Mouse (Mus musculus): ENCODE results near the gene Slc25a39. TPM values are rescaled to one million over a fixed set of nuclear protein-coding genes. Genes with fewer than 3 reads are reported as not detected.

The Slc25a39 gene
- polyA plus RNA-seq, 1 experiment from 2014 or later, result 180 TPM

- H3K27me3 ChIP-seq (ENCODE audit: control insufficient read depth, insufficient read depth, low read length), result 0 out of 2 replicates have a peak, but pooled peaks cover 5% of the 10 kb centered on the region
- ATAC-seq (ENCODE audit: insufficient number of reproducible peaks, low FRiP score, low TSS enrichment, low read depth), result no peak
- no peaks in the 10 kb centered on the region for H3K9me3 ChIP-seq (ENCODE audit: control insufficient read depth, low read length)
- peak overlapping the region; percentile 55 for H3K4me2 ChIP-seq (ENCODE audit: low read depth, severe bottlenecking)
- H3K4me3 ChIP-seq (ENCODE audit: low read depth, low read length), result peak overlapping the region; percentile 95
- DNase-seq (ENCODE audit: low spot score), result no peak
- WGBS, result 19% methylated on average over 7 of the region's 7 CpGs
- no peak overlapping the region for H3K27ac ChIP-seq (replicated peaks; ENCODE audit: low read depth, low read length)
- peak overlapping the region; percentile 97; the same call in 1 of the 2 replicates for H3K9ac ChIP-seq (ENCODE audit: low read length)
- peaks cover 4% of the 10 kb centered on the region; the same call in 1 of the 2 replicates for H3K36me3 ChIP-seq (ENCODE audit: control insufficient read depth, insufficient read depth, low read length)
- peaks cover 22% of the 10 kb centered on the region for H3K4me1 ChIP-seq (ENCODE audit: control insufficient read depth, insufficient read depth, low read length)
Measured at GRCm38 (mm10) chr11:102445891-102446361, 38.2 kb upstream of the Slc25a39 start.

GRCm38 (mm10) chr11:102445264-102445890, 37.6 kb upstream of the Slc25a39 start:
- Histone ChIP-seq H3K27me3 (ENCODE audit: control insufficient read depth, insufficient read depth, low read length) (0 out of 2 replicates have a peak, but pooled peaks cover 5% of the 10 kb centered on the region), H3K36me3 (ENCODE audit: control insufficient read depth, insufficient read depth, low read length) (peaks cover 4% of the 10 kb centered on the region; the same call in 1 of the 2 replicates), H3K27ac (replicated peaks; ENCODE audit: low read depth, low read length) (no peak overlapping the region), H3K4me1 (ENCODE audit: control insufficient read depth, insufficient read depth, low read length) (peaks cover 22% of the 10 kb centered on the region), H3K9me3 (ENCODE audit: control insufficient read depth, low read length) (no peaks in the 10 kb centered on the region), H3K9ac (ENCODE audit: low read length) (no peak overlapping the region), H3K4me2 (ENCODE audit: low read depth, severe bottlenecking) (peak overlapping the region; percentile 55), H3K4me3 (ENCODE audit: low read depth, low read length) (no peak overlapping the region)
- WGBS, result 11% methylated on average over 10 of the region's 10 CpGs
- no peak for DNase-seq (ENCODE audit: low spot score)
- 0 out of 2 replicates have a peak, but pooled peaks have one; percentile 15 for ATAC-seq (ENCODE audit: insufficient number of reproducible peaks, low FRiP score, low TSS enrichment, low read depth)

- no peak for DNase-seq (ENCODE audit: low spot score)
- Histone ChIP-seq H3K27me3 (ENCODE audit: control insufficient read depth, insufficient read depth, low read length) (0 out of 2 replicates have a peak, but pooled peaks cover 5% of the 10 kb centered on the region), H3K27ac (replicated peaks; ENCODE audit: low read depth, low read length) (no peak overlapping the region), H3K4me3 (ENCODE audit: low read depth, low read length) (no peak overlapping the region), H3K4me2 (ENCODE audit: low read depth, severe bottlenecking) (no peak overlapping the region; the same call in 1 of the 2 replicates), H3K9ac (ENCODE audit: low read length) (peak overlapping the region; percentile 7; the same call in 1 of the 2 replicates), H3K4me1 (ENCODE audit: control insufficient read depth, insufficient read depth, low read length) (peaks cover 22% of the 10 kb centered on the region), H3K36me3 (ENCODE audit: control insufficient read depth, insufficient read depth, low read length) (peaks cover 4% of the 10 kb centered on the region; the same call in 1 of the 2 replicates), H3K9me3 (ENCODE audit: control insufficient read depth, low read length) (no peaks in the 10 kb centered on the region)
- 12% methylated on average over 6 of the region's 6 CpGs for WGBS
- ATAC-seq (ENCODE audit: insufficient number of reproducible peaks, low FRiP score, low TSS enrichment, low read depth), result no peak
Measured at GRCm38 (mm10) chr11:102444781-102445180, 37.0 kb upstream of the Slc25a39 start.

- Histone ChIP-seq H3K9ac (ENCODE audit: low read length) (no peak overlapping the region), H3K4me3 (ENCODE audit: low read depth, low read length) (no peak overlapping the region), H3K27ac (replicated peaks; ENCODE audit: low read depth, low read length) (no peak overlapping the region), H3K36me3 (ENCODE audit: control insufficient read depth, insufficient read depth, low read length) (peaks cover 4% of the 10 kb centered on the region; the same call in 1 of the 2 replicates), H3K4me2 (ENCODE audit: low read depth, severe bottlenecking) (no peak overlapping the region), H3K27me3 (ENCODE audit: control insufficient read depth, insufficient read depth, low read length) (0 out of 2 replicates have a peak, but pooled peaks cover 5% of the 10 kb centered on the region), H3K4me1 (ENCODE audit: control insufficient read depth, insufficient read depth, low read length) (peaks cover 22% of the 10 kb centered on the region), H3K9me3 (ENCODE audit: control insufficient read depth, low read length) (no peaks in the 10 kb centered on the region)
- WGBS, result 68% methylated on average over 3 of the region's 3 CpGs
- DNase-seq (ENCODE audit: low spot score), result no peak
- ATAC-seq (ENCODE audit: insufficient number of reproducible peaks, low FRiP score, low TSS enrichment, low read depth), result no peak
Measured at GRCm38 (mm10) chr11:102444321-102444720, 36.6 kb upstream of the Slc25a39 start.

GRCm38 (mm10) chr11:102443740-102444139, 36.0 kb upstream of the Slc25a39 start:
- H3K4me2 ChIP-seq (ENCODE audit: low read depth, severe bottlenecking), result no peak overlapping the region
- no peak overlapping the region for H3K4me3 ChIP-seq (ENCODE audit: low read depth, low read length)
- no peak overlapping the region for H3K27ac ChIP-seq (replicated peaks; ENCODE audit: low read depth, low read length)
- H3K36me3 ChIP-seq (ENCODE audit: control insufficient read depth, insufficient read depth, low read length), result peaks cover 4% of the 10 kb centered on the region; the same call in 1 of the 2 replicates
- no peak overlapping the region for H3K9ac ChIP-seq (ENCODE audit: low read length)
- no peak for DNase-seq (ENCODE audit: low spot score)
- H3K9me3 ChIP-seq (ENCODE audit: control insufficient read depth, low read length), result no peaks in the 10 kb centered on the region
- H3K27me3 ChIP-seq (ENCODE audit: control insufficient read depth, insufficient read depth, low read length), result 0 out of 2 replicates have a peak, but pooled peaks cover 5% of the 10 kb centered on the region
- WGBS, result 56% methylated on average over 12 of the region's 12 CpGs
- H3K4me1 ChIP-seq (ENCODE audit: control insufficient read depth, insufficient read depth, low read length), result peaks cover 22% of the 10 kb centered on the region
- no peak for ATAC-seq (ENCODE audit: insufficient number of reproducible peaks, low FRiP score, low TSS enrichment, low read depth)

GRCm38 (mm10) chr11:102442089-102442488, 34.3 kb upstream of the Slc25a39 start:
- H3K4me1 ChIP-seq (ENCODE audit: control insufficient read depth, insufficient read depth, low read length), result peaks cover 29% of the 10 kb centered on the region
- peaks cover 4% of the 10 kb centered on the region; the same call in 1 of the 2 replicates for H3K36me3 ChIP-seq (ENCODE audit: control insufficient read depth, insufficient read depth, low read length)
- no peak for ATAC-seq (ENCODE audit: insufficient number of reproducible peaks, low FRiP score, low TSS enrichment, low read depth)
- WGBS, result 94% methylated on average over 6 of the region's 6 CpGs
- H3K4me2 ChIP-seq (ENCODE audit: low read depth, severe bottlenecking), result no peak overlapping the region
- no peak overlapping the region for H3K27ac ChIP-seq (replicated peaks; ENCODE audit: low read depth, low read length)
- DNase-seq (ENCODE audit: low spot score), result no peak
- H3K27me3 ChIP-seq (ENCODE audit: control insufficient read depth, insufficient read depth, low read length), result 0 out of 2 replicates have a peak, but pooled peaks cover 4% of the 10 kb centered on the region
- no peaks in the 10 kb centered on the region for H3K9me3 ChIP-seq (ENCODE audit: control insufficient read depth, low read length)
- no peak overlapping the region for H3K9ac ChIP-seq (ENCODE audit: low read length)
- no peak overlapping the region for H3K4me3 ChIP-seq (ENCODE audit: low read depth, low read length)

- Histone ChIP-seq H3K27me3 (ENCODE audit: control insufficient read depth, insufficient read depth, low read length) (0 out of 2 replicates have a peak, but pooled peaks cover 4% of the 10 kb centered on the region), H3K4me1 (ENCODE audit: control insufficient read depth, insufficient read depth, low read length) (peaks cover 28% of the 10 kb centered on the region), H3K4me2 (ENCODE audit: low read depth, severe bottlenecking) (no peak overlapping the region), H3K27ac (replicated peaks; ENCODE audit: low read depth, low read length) (no peak overlapping the region), H3K4me3 (ENCODE audit: low read depth, low read length) (no peak overlapping the region), H3K9ac (ENCODE audit: low read length) (no peak overlapping the region), H3K9me3 (ENCODE audit: control insufficient read depth, low read length) (no peaks in the 10 kb centered on the region), H3K36me3 (ENCODE audit: control insufficient read depth, insufficient read depth, low read length) (peaks cover 4% of the 10 kb centered on the region; the same call in 1 of the 2 replicates)
- no peak for ATAC-seq (ENCODE audit: insufficient number of reproducible peaks, low FRiP score, low TSS enrichment, low read depth)
- 78% methylated on average over 3 of the region's 3 CpGs for WGBS
- DNase-seq (ENCODE audit: low spot score), result no peak
Measured at GRCm38 (mm10) chr11:102441434-102441833, 33.7 kb upstream of the Slc25a39 start.

GRCm38 (mm10) chr11:102440255-102440654, 32.5 kb upstream of the Slc25a39 start:
- DNase-seq (ENCODE audit: low spot score) (no peak), ATAC-seq (ENCODE audit: insufficient number of reproducible peaks, low FRiP score, low TSS enrichment, low read depth) (no peak)
- 87% methylated on average over 8 of the region's 8 CpGs for whole genome bisulfite sequencing
- Histone ChIP-seq H3K36me3 (ENCODE audit: control insufficient read depth, insufficient read depth, low read length) (peaks cover 10% of the 10 kb centered on the region), H3K9me3 (ENCODE audit: control insufficient read depth, low read length) (no peaks in the 10 kb centered on the region), H3K4me1 (ENCODE audit: control insufficient read depth, insufficient read depth, low read length) (peaks cover 17% of the 10 kb centered on the region), H3K9ac (ENCODE audit: low read length) (no peak overlapping the region), H3K4me2 (ENCODE audit: low read depth, severe bottlenecking) (no peak overlapping the region), H3K27ac (replicated peaks; ENCODE audit: low read depth, low read length) (no peak overlapping the region), H3K27me3 (ENCODE audit: control insufficient read depth, insufficient read depth, low read length) (0 out of 2 replicates have a peak, but pooled peaks cover 4% of the 10 kb centered on the region), H3K4me3 (ENCODE audit: low read depth, low read length) (no peak overlapping the region)
